Mouse (Mus musculus) retina, postnatal 7 days (tissue): ENCODE measurements at regions not wholly inside any gene's neighbourhood (a gene's known extent, or its start where the extent isn't known, plus 50 kb on each side); places are given as distances from the start of the nearest gene placed in this dataset.

ENCODE experiments used
- DNase-seq: peaks from one replicate; pipeline ENCODE4 v3.0.0-alpha.2; 2012; ENCODE audit warnings: low read depth, low spot score

DNA sequence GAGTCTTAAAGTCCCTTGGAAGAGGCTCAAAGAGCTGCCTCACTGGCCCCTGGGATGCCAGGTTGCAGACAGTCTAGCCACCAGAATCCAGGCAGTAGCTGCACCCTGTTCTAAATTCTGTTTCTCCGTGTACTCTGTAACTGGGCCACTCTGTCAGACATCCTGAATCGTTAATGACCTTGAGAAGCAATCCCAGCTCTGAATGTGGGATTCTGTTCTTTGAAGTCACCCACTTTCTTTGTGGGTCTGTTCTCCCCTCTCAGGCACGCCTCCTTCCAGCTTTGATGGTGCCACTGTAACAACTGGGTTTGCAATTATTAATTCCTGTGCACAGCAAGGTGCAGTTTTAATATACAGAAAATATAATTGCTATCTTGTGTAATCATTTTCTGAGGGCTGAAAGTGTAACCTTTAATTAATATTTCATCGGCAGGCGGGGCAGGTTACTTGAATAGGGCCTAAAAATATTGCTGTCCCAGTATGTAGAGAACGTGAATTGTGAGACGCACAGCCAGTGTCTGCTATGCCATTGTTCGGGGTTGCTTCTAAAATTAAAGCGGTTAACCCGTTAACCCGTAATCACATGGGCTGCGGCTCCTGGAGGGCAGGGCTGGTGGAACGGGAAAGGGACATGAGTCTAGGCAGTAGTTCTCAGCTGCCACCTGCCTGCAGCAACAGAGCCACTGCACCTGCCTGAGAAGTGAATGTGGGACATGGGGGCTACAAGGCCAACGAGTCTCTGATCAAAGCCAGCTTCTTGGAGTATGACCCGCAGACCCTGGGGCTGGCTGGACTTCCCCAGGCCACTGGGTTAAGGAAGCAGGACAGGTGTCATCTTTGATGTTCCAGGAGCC is 64.3 kb upstream of the Id2 start:
- DNase-seq = no peak

DNA sequence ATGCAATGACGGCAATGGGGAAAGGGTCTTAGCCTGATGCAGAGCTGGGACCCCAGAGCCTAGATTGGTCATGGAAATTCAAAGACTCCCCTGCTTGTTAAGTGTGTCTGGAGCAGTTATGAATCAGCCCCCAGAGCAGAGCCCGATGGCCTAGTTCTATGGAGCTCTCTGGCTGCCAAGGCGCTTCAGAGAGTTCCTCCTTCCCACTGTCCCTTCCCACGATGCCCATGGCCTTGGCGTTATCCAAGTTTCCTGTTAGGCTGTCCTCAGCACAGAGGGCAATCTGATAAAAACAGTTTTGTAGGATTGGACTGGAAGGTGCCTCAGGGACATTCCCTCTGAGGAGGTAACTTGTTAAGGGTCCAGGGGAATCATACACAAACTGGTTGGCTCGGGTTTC is 62.2 kb upstream of the Id2 start:
- no peak for DNase-seq

DNA sequence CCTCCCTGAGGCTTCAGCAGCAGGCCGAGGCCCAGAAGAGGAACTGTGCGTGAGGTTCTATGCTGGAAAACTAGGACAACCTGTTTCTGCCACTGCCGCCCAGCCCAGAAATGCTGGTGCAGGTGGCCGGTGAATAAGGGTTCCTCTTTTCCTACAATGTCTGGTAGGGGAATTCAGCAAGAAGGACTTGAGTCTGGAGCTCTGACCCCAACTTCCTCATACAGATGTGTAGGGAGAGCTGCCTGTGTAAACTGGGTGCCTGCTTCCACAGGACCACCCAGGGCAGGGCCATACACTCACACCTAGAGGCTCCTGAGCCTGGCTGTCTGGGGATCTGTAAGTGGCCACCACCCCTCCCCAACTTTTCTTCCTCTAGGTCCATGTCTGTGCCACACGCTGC is 60.3 kb upstream of the Id2 start:
- no peak for DNase-seq

GRCm38 (mm10) chr12:25155396-25155795 is 58.5 kb upstream of the Id2 start:
- DNase-seq = no peak

- no peak for DNase-seq
Observed at GRCm38 (mm10) chr12:25148099-25148498, 51.2 kb upstream of the Id2 start.
